Mouse (Mus musculus) left cerebral cortex, adult 11 months (tissue): ENCODE data around the gene Clec18a.
A peak's percentile ranks its signal among the peaks of the same experiment; 100 is the strongest.
"Not testable (repeated sequence)": the region's sequence is repeated elsewhere in the genome, so short reads cannot be mapped to it uniquely, and the experiment has no call there.

Experiments
- DNase-seq: peaks from one replicate; pipeline ENCODE4 v3.0.0; 2022; ENCODE audit warnings: low spot score

Gene Clec18a

DNA sequence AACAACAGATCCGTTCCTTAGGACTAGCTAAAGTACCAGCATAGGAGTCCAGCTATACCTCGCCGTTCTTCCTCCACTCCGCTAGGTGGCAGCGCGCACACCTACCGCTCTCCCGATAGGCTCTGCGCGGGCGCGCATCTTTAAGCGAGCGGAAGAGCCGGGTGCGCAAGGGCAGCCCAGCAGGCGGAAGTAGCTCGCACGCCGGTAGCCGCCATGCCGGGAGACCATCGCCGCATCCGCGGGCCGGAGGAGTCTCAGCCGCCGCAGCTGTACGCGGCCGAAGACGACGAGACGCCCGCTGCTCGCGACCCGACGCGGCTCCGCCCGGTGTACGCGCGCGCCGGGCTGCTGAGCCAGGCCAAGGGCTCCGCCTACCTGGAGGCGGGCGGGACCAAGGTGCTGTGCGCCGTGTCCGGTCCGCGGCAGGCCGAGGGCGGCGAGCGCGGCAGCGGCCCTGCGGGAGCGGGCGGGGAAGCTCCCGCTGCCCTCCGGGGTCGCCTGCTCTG is 36.0 kb downstream of the Clec18a start, which contains the start of gene Exosc6:
TSS of gene Exosc6 (plus strand) at position 182 of the 506 bp plus-strand sequence.
- DNase-seq, result peak; percentile 81

DNA sequence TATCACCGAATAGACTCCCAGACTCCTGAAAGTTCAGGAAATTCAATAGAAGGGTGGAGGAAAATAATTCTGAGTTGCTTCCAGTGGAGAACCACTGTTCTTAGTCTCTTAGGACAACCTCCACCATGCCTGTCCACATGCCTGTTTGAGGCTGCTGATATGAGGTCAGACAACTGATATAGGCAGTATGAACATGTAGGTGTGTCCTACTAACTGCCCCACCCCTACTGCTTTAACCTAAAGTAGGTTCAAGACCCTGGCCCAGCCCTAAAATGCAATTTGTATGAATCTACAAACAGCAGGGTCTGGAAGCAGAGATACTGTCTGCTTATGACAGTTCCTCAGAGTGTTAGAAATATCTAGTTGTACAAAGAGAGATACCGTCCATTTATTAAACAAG is 36.6 kb downstream of the Clec18a start:
- no peak for DNase-seq

DNA sequence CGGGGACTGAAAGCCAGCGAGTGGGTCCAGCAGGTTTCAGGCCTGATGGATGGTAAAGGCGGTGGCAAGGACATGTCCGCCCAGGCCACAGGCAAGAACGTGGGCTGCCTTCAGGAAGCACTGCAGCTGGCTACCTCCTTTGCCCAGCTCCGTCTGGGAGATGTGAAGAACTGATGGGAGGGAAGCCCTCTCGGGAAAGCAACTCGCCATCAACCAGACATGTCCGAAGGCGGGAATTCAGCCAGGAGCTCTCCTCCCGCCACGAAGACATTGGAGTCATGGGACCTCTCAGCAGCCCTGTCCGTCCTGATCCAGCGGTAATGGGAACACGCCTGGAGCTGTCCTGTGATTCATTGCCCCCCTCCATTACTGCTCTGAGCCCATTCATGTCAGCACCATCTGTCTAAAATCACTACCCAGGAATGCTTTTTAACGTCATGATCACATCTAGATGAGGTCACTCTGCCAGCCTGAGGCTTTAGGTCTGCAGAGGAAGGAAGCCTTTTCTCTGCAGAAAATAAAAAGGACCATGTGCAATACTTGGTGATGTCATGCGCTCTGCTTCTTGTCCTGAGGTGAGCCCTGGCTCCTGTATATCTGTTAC is 37.1 kb downstream of the Clec18a start:
- no peak for DNase-seq

DNA sequence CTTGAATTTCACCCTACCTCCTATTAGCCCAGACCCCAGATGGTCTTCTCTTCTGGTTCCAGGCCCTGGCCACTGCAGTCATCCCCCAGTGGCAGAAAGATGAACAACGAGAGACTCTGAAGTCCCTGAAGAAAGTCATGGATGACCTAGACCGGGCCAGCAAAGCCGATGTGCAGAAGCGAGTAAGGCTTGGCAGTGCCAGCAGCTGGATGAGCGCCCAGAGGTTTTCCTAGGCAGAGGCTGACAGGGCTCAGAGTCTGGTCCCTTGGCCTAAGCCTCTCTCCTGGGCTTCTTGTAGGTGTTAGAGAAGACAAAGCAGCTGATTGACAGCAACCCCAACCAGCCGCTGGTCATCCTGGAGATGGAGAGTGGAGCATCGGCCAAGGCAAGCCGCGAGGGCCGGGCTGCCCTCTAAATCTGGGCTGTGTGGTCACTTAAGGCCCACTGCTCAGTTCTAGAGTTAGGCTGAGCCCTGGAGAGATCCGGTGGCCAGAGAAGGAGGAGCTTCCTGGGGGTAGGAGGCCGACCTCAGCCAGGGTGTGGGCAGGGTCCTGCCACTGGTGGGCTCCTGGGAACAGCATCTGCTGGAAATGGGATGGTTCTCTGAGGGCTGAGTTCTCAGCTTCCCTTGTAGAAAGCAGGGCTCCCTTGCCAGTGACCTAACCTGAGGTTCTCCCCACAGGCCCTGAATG is 38.3 kb downstream of the Clec18a start:
- no peak for DNase-seq

DNA sequence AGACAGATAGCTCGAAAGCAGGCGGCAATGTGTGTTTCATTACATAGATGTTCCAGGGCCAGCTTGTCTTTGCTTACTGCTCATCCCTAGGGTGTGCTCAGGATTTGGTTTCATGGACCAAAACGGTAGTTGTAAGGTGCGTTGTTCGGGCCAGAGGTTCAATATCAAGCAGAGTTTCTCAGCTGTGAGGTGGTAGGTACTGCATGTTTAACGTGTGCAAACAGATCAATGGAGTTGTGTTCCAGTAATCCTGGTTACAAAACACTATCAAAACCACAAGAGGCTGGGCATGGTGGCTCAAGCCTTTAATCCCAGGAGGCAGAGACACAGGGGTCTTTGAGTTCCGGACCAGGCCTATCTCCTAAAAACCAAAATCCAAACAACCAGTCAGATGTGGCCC is 43.1 kb downstream of the Clec18a start:
- DNase-seq, result no peak

DNA sequence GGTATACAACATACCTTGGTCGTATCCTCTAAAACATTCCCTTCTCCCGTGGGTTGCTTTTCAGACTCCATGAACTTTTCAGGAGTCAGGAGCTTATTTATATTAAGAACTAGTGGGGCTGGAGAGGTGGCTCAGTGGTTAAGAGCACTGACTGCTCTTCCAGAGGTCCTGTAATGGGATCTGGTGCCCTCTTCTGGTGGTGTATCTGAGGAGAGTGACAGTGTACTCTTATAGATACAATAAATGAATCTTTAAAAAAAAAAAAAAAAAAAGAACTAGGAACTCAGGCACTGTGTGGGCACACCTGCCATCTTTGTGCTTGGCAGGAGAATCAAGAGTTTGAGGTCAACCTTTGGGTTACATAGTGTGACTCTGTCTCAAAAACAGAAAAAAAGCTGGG is 43.5 kb downstream of the Clec18a start:
- DNase-seq, result no peak

DNA sequence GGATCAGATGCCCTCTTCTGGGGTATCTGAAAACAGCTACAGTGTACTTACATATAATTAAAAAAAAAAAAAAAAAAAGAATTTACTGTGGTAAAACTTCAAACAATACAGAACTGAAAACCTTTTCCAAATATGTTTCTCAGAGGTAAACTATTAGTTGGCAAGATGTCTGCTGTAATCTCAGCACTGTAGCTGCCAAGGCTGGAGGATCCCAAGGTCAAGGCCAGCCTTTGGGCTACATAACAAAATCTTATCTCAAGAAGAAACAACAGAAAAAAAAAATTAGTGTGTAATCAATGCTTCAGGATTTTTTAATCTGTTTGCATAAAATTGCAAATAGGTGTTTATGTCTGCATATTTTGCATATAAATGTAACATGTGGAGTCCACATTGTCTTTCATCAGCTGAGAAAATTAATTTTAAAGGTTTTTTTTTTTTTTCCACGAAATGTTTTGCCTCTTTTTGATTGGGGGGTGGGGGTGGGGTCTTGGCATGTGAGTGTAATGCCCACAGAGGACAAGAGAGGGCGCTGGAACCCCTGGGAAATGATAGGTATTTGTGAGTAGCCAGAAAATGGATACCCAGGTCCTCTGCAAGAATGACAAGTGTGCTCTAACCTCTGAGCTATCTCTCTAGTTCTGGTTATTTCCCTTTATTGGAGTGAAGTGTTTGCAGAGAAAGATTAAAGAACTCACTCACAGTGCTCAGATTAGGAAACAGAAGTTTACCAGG is 48.1 kb downstream of the Clec18a start:
- no peak for DNase-seq

DNA sequence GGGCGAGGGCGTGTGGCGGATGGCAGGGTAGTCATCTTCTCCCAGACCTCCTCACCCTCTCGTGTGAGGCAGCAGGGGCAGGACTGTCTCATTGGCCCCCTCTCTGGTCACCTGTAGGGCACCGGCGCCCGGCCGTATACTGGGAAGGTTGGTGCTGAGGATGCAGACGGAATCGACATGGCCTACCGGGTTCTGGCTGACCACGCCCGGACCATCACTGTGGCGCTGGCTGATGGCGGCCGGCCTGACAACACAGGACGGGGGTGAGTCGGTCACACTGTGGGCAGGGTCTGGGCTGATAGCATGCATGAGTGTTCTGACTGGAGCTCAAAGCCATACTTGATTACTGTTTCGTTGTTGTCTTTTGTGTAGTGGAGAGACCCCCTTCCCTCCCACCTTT is 49.7 kb downstream of the Clec18a start:
- no peak for DNase-seq

DNA sequence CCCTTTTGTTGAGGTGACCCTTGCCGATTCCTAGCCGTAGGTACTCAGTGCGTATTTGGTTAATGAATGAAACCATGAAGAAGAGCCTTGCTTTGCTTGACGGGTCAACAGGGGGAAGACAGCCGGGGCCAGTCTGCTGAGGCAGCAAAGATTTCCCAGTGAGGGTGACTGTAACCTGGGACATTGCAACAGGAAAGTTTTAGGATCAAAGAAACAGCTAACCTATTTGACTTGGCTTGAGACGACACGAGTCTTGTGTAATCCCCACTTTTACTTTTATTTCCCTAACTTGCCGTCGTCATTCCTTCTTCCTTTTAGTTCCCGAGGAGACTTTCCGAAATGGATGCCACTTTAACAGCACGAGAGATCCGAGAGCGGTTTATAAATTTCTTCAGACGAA is 55.6 kb downstream of the Clec18a start:
- DNase-seq, result no peak

DNA sequence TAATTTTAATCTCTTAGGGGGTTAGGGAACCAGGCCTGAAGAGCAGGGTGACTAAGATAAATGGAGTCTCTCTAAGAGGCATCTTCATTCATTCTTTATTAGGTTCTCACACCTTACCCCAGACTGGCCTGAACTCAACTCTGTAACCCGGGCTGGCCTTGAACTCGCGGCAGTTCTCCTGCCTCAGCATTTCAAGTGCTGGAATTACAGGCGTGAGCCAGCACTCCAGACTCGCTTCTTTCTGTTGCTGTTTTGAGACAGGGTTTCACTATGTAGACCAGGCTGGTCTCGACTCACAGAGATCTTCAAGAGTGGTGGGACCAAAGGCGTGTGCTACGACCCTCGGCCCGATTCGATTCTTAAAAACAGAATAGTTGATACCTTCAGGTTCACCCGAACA is 58.0 kb downstream of the Clec18a start:
- DNase-seq, result no peak

DNA sequence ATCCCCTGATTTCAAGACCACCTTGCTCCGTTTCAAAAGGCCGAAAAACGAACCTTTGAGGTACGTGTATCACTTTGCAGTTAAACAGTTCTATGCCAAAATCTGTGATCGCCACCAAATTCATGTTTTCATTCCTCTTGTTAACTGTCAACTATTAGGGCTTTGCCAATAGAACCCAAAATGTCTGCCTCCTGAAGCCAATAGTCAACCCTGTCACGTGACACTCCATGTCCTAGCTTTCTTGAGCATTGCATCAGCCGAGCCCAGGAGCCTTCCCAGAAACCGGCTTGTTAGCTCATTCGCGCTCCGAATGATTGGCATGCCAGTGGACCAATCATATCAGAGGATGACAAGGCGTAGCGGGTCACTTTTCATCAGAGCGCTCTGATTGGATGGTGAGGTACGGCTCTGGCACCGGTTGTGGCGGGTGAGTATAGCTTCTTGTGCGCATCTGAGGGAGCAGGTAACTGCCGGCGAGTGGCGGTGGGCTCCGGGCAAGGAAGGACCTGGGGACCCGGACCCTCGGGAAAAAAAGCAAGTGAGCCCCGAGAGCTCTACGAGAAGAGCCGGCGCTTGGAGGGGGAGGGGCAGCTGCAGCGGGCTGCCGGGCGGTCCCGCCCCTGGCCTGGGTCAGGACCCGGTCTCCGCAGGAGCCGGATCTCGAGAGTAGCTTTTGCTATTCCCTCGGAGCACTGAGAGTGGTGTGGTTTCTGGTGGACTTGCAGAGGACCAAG is 58.6 kb downstream of the Clec18a start:
- peak; percentile 99 for DNase-seq

DNA sequence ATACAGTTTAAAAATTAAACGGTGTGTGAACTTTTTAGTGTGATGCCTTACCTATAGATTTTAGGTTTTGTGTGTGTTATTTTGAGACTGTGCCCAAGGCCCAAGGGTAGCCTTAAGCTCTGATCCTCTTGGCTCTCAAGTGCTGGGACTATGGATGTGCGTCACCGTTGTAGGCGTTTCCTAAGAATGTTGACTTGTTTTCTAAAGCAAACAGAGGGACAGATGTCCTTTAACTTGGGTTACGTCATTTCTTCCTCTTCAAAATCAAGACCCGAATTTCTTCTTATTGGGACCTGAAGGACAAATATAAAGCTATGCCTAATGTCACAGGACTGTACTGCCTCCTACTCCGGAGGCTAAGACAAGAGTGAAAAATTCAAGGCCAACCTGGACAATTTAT is 59.3 kb downstream of the Clec18a start, which contains the start of gene Aars:
TSS of gene Aars (plus strand) at position 229 of the 400 bp plus-strand sequence.
- no peak for DNase-seq

DNA sequence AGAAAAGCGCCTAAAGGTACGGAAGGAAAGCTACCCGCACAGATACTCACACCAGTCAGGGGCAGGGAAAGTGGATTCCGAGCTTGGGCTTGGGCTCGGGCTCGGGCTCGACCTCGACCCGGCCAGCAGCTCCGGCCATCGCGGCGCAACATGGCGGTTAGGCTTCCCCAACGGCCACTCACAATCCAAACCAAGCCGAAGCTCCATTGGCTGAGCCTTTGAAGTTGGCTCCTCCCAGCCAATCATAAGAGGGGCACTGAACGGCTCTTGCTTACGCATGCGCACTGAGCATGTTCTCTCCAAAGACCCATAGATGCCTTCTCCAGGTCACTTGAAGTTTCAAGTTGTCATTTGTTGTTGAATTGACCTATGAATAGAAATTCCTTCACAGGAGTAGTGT is 60.7 kb downstream of the Clec18a start, which contains the start of gene Ddx19b:
TSS of gene Ddx19b (minus strand) at position 180 of the 400 bp plus-strand sequence.
- DNase-seq, result no peak

DNA sequence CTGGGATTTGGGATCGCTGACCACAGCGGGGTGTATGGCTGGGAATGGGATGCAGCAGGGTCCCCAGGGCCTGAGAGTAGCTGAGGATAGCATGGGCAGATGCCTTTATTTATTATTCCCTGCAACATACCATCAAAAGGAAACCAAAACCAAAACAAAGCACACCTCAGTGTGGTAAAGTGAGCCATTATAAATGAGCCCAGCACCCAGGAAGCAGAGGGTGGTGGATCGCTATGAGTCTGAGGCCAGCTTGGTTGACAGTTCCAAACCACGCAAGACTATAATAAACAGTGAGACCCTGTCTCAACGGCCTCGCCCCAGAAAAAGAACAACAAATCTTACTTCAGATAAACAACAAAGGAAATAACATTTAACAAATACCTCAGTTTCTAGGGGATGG is 62.2 kb downstream of the Clec18a start:
- no peak for DNase-seq

DNA sequence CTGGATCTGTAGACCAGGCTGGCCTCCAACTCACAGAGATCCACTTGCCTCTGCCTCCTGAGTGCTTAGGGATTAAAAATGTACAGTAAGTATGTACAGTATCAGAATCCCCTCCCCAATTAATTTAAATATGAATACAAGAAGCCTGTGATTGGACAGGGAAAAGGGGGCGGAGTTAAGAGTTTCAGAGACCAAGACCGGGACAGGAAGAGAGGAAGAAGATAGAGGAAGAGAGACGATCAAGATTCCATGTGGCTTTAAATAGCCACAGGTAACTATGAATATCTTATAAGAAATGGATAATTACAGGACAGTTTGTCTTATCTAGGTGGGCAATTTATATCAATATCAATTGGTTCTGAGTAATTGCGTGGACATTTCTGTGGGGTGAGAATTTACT is 62.6 kb downstream of the Clec18a start:
- no peak for DNase-seq

DNA sequence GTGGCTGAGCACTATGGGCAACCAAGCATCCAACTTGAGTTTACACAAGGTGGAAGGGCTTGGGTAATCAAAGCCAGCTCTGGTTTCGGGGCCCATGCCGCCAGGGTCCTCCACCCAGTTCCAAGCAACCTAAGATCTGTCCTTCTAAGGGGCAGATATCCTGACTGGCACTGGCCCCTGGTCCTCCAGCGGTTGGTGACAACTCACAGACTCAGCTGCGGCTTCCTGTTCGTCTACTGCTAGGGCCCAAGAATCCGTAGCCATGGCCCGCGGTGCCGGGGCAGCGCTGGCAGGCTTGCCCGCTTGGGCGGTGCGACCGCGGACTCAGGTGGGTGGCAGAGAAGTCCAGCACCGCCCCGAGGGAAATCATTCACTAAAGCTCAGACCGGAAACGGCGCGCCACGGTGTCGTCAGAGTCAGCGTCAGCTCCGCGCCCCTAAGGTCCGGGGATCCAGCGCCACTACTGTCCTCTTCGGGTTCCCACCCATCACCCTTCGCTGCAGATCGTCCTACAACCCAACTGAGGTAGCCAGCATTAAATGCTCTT is 64.8 kb downstream of the Clec18a start:
- peak; percentile 67 for DNase-seq

DNA sequence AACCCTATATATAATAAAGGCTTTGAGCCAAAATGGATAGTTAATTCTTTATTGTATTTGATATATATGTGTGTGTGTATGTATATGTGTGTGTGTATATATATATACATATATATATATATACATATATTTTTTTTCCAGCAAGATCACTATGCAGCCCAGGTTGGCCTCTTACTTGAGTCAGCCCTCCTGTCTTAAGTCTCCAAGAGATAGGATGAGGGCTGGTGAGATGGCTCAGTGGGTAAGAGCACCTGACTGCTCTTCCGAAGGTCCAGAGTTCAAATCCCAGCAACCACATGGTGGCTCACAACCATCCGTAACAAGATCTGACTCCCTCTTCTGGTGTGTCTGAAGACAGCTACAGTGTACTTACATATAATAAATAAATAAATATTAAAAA is 65.6 kb downstream of the Clec18a start:
- not testable (repeated sequence) for DNase-seq

DNA sequence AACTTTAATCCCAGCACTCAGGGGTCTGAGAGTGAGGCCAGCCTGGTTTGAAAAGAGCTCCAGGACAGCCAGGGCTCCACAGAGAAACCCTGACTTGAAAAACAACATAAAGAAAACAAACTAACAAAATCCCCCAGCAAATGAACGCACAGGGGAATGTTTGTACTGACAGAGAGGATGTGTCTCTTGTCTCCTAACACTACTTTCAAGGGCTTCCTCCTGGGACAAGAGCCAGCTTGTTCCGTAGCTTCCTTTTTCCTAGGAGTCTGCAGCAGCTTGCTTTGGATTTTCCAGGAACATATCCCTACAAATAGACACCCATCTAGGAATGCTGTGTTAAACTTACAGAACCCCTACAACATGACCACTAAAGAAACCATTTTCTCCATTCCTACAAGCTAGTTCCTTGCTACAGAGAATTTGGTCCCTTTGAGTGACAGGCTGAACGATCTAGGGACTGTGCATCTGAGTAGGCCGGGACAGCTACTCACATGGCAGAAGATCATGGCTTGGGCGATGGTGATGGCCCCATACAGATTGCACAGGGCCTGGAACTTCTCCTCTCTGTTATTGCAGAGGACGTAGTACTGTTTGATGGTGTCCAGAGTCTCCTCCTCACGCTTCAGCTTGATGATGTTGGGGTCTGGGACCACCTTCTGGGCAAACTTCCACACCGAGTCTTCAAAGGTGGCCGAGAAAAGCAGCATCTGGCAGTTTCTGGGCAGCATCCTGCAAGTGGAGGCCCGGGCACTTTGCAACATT is 81.8 kb downstream of the Clec18a start:
- not testable (repeated sequence) for DNase-seq
